In genomic region chr17:64581962-64582361, GRCm38 (mm10) we compare ENCODE assay signal across 12 mouse cellular contexts.
"Had no signal": no experiment of that assay in that cellular context is flagged by ENCODE, and none has a peak within 500 bp of the region (broad histone marks: within the 10 kb centered on the region; RNA-seq: fewer than 3 reads in every experiment).

No protein-coding gene starts in this region.

- H3K27ac ChIP-seq: kidney, embryonic 15.5 days; left cerebral cortex, adult 2 months; liver, embryonic 13.5 days had no signal

- DNase-seq: kidney, adult 11 months; kidney, adult 8-10 months; kidney, postnatal 10 days; kidney, postnatal 36 days; liver, embryonic 13.5 days; lung, adult 2 months; lung, postnatal 14 days; lung, postnatal 4 days; midbrain, embryonic 14.5 days; thymus, postnatal 25 days had no signal

- H3K4me3 ChIP-seq: kidney, embryonic 15.5 days; left cerebral cortex, adult 2 months; liver, embryonic 13.5 days had no signal
